In genomic region chr19:53140804-53141250, GRCm38 (mm10) we compare ENCODE assay signal across 8 mouse cellular contexts. TPM values are rescaled to one million over a fixed set of nuclear protein-coding genes. Genes with fewer than 3 reads are reported as not detected.
DNase-seq lines count a peak whose midpoint lies in the region; ATAC-seq and TF ChIP-seq lines count a peak whose summit lies in the region.

No protein-coding gene starts in this region.

- H3K9ac ChIP-seq in ES-E14 (ENCODE audit: insufficient read depth, low read depth, low read length, poor library complexity, severe bottlenecking), result 0 out of 2 replicates have a peak overlapping the region, but pooled peaks have one; percentile 31
- H3K9ac ChIP-seq in forebrain, embryonic 15.5 days (replicated peaks), result peak overlapping the region; percentile 57
- H3K9ac ChIP-seq in liver, embryonic 16.5 days (ENCODE audit: low read depth, low read length), result peak overlapping the region; percentile 64

- DNase-seq in kidney, adult 2 months, result peak; percentile 10
- DNase-seq in kidney, adult 11 months, result no peak
- DNase-seq in ES-E14 (ENCODE audit: low read depth, low spot score), result no peak
- DNase-seq in urinary bladder, postnatal 36 days (ENCODE audit: low spot score in 2 of 2), result no peak
- no peak for DNase-seq in gastrocnemius, postnatal 25 days
- no peak for DNase-seq in thymus, adult 18-20 months

- no peaks in the 10 kb centered on the region for H3K36me3 ChIP-seq in kidney, adult 2 months (ENCODE audit: control insufficient read depth, insufficient read depth, low read length)
- no peaks in the 10 kb centered on the region for H3K36me3 ChIP-seq in ES-E14 (ENCODE audit: control insufficient read depth, insufficient read depth, low read length, poor library complexity, severe bottlenecking)
- H3K36me3 ChIP-seq in forebrain, embryonic 15.5 days, result no peaks in the 10 kb centered on the region
- H3K36me3 ChIP-seq in liver, embryonic 16.5 days (ENCODE audit: control insufficient read depth, insufficient read depth), result no peaks in the 10 kb centered on the region

- no peak for ATAC-seq in forebrain, embryonic 15.5 days (replicated peaks)
- ATAC-seq in liver, embryonic 16.5 days (ENCODE audit: low read depth), result no peak

- no peak for TF ChIP-seq CTCF in kidney, adult 2 months (conservative IDR thresholded peaks at IDR 0.05; ENCODE audit: insufficient read depth, insufficient read length, low read depth, low read length)

- 19% methylated on average over 6 of the region's 6 CpGs for WGBS in kidney, adult 2 months
- 5% methylated on average over 6 of the region's 6 CpGs for WGBS in forebrain, embryonic 15.5 days
- 1% methylated on average over 6 of the region's 6 CpGs for WGBS in liver, embryonic 16.5 days (ENCODE audit: insufficient replicate concordance)

- H3K27me3 ChIP-seq in kidney, adult 2 months (replicated peaks; ENCODE audit: control insufficient read depth, insufficient read depth, low read length), result no peaks in the 10 kb centered on the region
- no peaks in the 10 kb centered on the region for H3K27me3 ChIP-seq in forebrain, embryonic 15.5 days
- H3K27me3 ChIP-seq in liver, embryonic 16.5 days (ENCODE audit: control insufficient read depth, insufficient read depth, low read depth, low read length), result peaks cover 4% of the 10 kb centered on the region; the same call in 1 of the 2 replicates

- no peak for TF ChIP-seq POLR2A in kidney, adult 2 months (IDR thresholded peaks at IDR 0.05; ENCODE audit: low read depth, low read length)

- H3K4me1 ChIP-seq in kidney, adult 2 months (ENCODE audit: control insufficient read depth, insufficient read depth, low read length), result peaks cover 3% of the 10 kb centered on the region
- peaks cover 3 to 5% of the 10 kb centered on the region in 2 experiments; a peak in 1 of 4 replicates for H3K4me1 ChIP-seq in ES-E14 (ENCODE audit: control insufficient read depth in 2 of 2, insufficient read depth in 2 of 2, low read length in 2 of 2, poor library complexity in 1 of 2)
- peaks cover 33% of the 10 kb centered on the region for H3K4me1 ChIP-seq in forebrain, embryonic 15.5 days
- peaks cover 26% of the 10 kb centered on the region for H3K4me1 ChIP-seq in liver, embryonic 16.5 days (ENCODE audit: control insufficient read depth, low read depth, low read length)

- H3K4me3 ChIP-seq in kidney, adult 2 months (ENCODE audit: insufficient read depth, low read depth, low read length), result peak overlapping the region; percentile 76
- H3K4me3 ChIP-seq in ES-E14 (ENCODE audit: insufficient read depth in 1 of 2, low read depth in 1 of 2, low read length in 2 of 2, poor library complexity in 1 of 2, severe bottlenecking in 1 of 2), result peak overlapping the region; percentile 49 to 89; a peak in 2 of 4 replicates
- peak overlapping the region; percentile 91 for H3K4me3 ChIP-seq in forebrain, embryonic 15.5 days
- H3K4me3 ChIP-seq in liver, embryonic 16.5 days (ENCODE audit: low read depth, low read length), result peak overlapping the region; percentile 91

- peak overlapping the region; percentile 1; the same call in 1 of the 2 replicates for H3K27ac ChIP-seq in kidney, adult 2 months (ENCODE audit: insufficient read depth, low read depth, low read length)
- H3K27ac ChIP-seq in ES-E14 (ENCODE audit: insufficient read depth, low read depth, low read length, poor library complexity, severe bottlenecking), result no peak overlapping the region
- peak overlapping the region; percentile 76 for H3K27ac ChIP-seq in forebrain, embryonic 15.5 days (replicated peaks)
- peak overlapping the region; percentile 73 for H3K27ac ChIP-seq in liver, embryonic 16.5 days (ENCODE audit: low read length)

- no peaks in the 10 kb centered on the region for H3K9me3 ChIP-seq in ES-E14 (ENCODE audit: control insufficient read depth, insufficient read depth, low read depth, low read length)
- H3K9me3 ChIP-seq in forebrain, embryonic 15.5 days, result no peaks in the 10 kb centered on the region
- no peaks in the 10 kb centered on the region for H3K9me3 ChIP-seq in liver, embryonic 16.5 days (replicated peaks; ENCODE audit: control insufficient read depth, low read length)

- peak overlapping the region; percentile 97 for H3K4me2 ChIP-seq in forebrain, embryonic 15.5 days (replicated peaks)
- H3K4me2 ChIP-seq in liver, embryonic 16.5 days (ENCODE audit: low read depth, low read length), result peak overlapping the region; percentile 100

- in situ Hi-C loops in ES-E14 (cut with MboI; ENCODE audit: low sequenced_read_pairs in 2 of 2, unreplicated experiment in 2 of 2), result no loop called here

TF ChIP-seq in ES-E14, 5 proteins besides CTCF, POLR2A, EP300 and RAD21:
- no peak for TF ChIP-seq HCFC1 (IDR thresholded peaks at IDR 0.05; ENCODE audit: borderline replicate concordance, insufficient read depth, low read length)
- TF ChIP-seq ZNF384 (IDR thresholded peaks at IDR 0.05; ENCODE audit: low read depth, low read length), result no peak
- no peak for TF ChIP-seq ZC3H11A (IDR thresholded peaks at IDR 0.05; ENCODE audit: borderline replicate concordance, low read depth, low read length)

RNA-seq across cellular contexts. Expression of gene Add3, which starts 0.6 kb away (rescaled TPM):
- 52.9 and 61.6 TPM in 2 replicates for polyA plus RNA-seq in kidney, adult 2 months (2012; rRNA removed)
- 8.5 and 11.8 TPM in 2 replicates for total RNA-seq in ES-E14 (2012; rRNA removed)
- 29.9 and 31.5 TPM in 2 replicates for polyA plus RNA-seq in forebrain, embryonic 15.5 days (2015; fragmentation: Nextera tagmentation; extraction: Ambion mirVana)
- 26.2 and 28.4 TPM in 2 replicates for polyA plus RNA-seq in liver, embryonic 16.5 days (2015; fragmentation: Nextera tagmentation; extraction: Ambion mirVana)
- 10 to 100 TPM; 21.4 to 24.3 TPM for total RNA-seq in gastrocnemius, postnatal 25 days (2021)
